Mouse (Mus musculus) urinary bladder, adult 2 months (tissue): ENCODE data around the gene Gorab. TPM values are rescaled to one million over a fixed set of nuclear protein-coding genes. Genes with fewer than 3 reads are reported as not detected.

ENCODE experiments used
- DNase-seq: peaks from one replicate; pipeline ENCODE4 v3.0.0; 2022; ENCODE audit warnings: low spot score
- polyA plus RNA-seq: library from polyadenylated mRNA; depleted of rRNA; stranded (reverse); fragments of >200 nt; gene quantifications from 2 replicates; pipeline ENCODE4 v1.2.3, GENCODE M21; 2012; rRNA removed

The Gorab gene
- 8.4 and 9.2 TPM in 2 replicates for polyA plus RNA-seq

DNA sequence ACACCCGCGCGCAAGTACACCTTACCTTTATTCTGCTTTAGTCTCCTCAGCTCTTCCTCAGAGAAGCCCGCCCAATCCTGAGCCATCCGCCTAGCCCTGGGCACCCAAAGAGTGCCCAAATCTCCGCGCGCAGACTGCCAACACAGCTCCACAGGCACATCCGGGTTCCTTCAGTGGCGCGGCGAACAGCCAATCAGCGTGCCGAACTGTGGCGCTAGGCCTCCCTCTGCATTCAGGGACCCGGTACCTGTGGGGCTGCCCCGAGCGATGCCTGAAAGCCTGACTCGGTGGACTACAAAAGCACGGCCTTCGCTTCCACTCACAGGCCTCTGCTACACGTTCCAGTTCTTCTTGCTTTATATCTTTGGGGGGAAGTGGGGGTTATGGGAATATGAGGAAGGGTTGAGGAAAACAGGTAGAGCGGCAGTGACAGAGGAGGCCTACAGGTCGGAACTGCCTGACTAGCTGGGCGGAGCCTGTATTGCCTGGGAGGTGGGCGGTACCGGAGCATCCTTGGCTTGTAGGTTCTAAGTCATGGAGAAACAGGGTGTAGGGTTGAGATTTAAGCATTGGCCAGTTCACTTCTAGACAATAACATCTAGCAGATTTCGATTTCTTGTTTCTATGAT, at the start of gene Gorab:
Gene Gorab, minus strand, starts transcription at position 172 of the 629 bp plus-strand sequence.
- DNase-seq, result peak; percentile 94

DNA sequence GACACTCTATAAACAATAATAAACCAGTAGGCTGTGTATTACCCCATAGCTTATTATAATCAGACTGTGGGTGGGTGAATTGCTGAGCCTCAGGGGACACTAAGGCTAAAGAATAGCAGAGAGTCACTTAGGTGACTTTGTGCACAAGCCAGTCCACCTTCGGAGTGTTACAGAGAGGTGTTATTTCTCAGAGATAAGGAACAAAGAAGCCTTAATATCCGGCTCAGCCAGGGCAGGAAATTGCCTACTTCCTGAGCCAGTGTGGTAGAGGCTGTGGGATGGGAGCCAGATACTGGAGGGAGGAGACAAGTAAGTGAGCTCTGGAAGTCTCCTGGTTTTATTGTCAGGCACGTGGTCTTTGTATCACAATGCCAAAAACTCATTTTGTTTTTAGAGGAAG, 40.4 kb upstream of the Gorab start:
- no peak for DNase-seq

DNA sequence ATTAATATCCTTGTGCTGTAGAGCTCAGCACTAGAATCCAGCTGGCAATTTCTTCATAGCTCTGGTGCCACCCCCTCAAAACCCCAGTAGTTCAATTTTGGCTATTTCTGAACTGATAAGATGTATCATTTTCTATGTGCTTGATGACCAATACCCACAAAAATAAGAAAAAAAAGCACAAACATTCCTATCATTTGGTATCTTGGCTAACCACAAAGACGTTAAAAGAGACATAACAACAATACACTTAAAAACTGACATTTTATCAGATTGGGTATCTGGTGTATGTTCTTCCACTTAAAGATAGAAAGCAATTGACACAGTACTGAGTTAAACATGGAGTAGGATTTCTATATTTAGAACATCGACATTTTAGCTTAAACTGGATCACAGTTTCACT, 35.5 kb upstream of the Gorab start:
- DNase-seq, result no peak

DNA sequence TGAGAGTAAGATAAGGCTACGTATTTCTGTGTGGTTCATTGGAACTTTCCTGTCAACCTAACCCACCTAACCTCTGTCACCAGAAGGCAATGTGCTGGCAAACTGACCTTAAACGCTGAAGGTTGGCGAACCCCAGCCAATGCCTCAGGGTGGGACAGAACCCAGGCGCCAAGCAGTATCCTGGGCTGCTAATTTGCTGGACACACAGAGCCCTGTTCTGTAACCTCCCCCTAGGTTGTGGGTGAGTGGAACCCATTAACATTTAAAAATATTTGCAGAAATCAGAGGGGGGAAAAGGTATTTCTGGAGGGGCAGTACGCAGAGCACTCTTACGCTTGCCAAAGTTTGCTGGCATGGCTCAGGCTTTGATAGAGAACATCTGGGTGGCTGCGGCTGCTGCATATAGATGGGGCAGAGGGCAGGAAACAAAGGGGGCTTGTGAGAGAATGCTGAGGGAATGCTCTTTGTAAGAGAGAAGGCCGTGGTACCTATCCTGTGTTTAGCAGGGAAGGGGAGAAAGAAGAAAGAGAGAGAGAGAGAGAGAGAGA, 20.1 kb upstream of the Gorab start:
- no peak for DNase-seq

DNA sequence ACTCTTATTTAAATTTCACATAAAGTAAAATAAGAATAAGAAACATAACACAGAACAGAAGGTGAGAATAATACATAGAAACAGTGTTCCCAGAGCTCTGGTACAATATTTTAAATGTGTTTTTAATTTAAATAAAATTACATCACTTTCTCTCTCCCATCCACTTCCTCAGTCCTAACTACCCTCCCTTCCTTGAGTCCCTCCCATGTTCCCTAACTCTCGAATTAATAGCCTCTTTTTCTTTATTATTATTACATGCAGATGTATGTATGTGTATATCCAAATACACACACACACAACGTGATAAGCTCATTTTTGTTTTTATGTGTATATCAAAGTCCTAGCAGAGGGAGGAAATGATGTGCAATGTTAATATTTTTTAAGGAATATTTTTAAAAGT, 13.7 kb upstream of the Gorab start:
- DNase-seq, result no peak

DNA sequence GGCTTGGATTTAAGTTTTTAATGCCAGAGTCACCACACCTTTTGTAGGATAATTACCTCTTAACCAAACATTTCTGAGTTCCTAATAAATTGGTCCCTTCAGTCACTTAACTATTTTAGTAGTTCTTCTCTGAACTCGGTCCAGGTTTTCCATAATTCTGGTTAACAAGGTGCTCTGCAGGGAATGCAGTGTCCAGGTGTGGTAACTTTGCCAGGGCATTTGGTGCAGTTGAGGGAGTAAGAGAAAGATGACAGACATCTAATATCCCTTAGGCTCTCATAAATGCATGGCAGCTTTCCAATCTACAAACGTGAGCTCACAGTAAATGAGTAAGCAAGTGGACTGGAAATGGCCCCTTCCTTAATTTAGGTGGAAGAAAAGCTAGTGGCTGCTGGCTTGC, 10.7 kb upstream of the Gorab start:
- no peak for DNase-seq

DNA sequence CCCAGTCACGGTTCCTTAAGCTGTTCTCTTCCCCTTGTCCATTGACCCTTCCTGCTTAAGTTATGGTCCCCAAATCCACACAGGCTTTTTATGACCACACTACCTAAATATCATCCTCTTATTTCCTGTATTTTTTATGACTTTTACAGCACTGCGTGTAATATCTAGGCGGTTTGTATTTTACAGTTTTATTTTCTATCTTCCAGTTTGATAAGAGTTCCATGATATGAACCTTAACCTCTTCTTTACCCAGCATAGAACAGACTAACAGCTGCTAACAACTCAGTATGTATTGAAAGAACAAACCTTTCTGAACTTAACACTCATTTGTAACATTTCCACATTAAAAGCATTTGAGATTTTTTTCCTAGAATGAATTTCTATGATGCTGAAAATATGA, 2.7 kb upstream of the Gorab start:
- no peak for DNase-seq

DNA sequence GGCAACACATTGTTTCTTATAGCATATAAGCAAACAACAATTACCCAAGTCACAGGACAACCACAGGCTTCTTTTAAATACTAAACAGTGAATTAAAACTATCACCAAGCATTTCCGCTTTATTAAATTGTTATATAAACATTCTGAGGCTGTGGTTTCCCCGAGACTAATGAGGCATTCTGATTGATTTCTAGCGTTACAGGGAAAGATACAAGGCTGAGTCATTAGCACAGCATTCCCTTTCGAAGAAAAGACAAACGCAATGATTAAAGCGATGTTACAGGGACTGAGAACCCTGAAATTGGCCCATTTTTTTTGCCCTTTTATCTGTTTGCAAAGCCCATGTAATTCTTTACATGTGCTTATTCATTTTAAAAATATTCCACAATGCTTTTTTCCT, 12.1 kb downstream of the Gorab start:
- DNase-seq, result no peak

DNA sequence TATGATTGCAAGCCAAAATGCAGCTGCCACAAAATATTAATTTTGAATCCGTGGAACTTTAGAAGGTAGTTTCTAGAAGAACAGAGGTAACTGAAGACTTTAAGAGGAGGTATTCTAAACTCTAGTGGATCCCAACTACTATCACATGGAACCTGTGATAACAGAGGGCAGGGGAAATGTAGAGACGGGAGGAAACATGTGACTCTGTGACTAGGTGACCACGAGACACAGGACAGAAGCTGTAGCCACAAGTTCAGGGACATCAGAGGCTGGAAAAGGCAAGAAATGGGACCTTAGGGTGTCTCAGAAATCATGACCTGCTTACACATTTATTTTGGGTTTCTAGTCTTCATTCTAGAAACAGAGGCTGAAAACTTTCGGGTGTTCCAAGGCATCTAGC, 13.4 kb downstream of the Gorab start:
- no peak for DNase-seq

DNA sequence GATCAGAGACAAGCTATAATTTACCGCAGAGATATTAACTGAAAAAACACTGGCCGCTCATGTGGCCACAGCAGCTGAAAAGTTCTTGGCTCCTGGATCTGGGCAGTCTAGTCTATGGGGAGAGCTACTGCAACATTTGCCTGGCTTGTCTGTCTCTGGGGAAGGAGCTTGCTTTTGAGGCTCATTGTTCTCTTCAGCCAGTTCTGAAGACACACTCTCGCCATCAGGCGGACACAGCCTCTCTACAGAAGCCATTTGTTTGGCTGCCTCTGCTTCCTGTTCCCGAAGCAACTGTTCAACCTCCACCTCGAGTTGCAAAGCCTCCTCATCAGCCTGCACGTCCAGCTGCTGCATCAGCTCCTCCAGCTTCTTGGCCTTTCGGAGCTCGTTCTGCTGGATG, 17.3 kb downstream of the Gorab start:
- no peak for DNase-seq

DNA sequence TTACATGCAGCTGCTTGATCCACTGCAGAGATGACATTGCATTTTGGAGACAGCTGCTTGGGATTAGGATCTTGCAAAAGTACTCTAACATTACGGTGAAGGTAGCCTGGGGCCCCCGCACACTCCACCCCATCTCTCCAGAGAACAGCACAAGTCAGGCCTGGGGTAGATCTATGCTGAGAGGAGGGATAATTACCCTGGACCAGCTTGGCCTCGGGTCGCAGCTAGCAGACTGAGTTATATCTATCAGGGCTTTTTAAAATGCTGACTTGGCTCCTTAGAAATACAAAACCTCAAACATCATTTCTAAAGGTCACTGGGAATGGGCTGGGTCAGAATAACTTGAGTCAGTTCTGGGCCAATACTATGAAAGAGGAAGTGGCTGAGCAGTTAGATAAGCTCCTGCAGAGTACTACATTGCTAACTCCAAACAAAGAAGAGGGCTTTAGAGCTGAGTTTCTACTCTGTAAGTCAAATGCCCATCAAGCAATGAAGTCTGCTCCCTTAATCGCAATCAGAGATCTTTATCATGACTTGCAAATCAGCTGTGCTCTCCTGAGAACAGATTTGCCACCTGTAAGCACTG, 19.9 kb downstream of the Gorab start:
- no peak for DNase-seq

DNA sequence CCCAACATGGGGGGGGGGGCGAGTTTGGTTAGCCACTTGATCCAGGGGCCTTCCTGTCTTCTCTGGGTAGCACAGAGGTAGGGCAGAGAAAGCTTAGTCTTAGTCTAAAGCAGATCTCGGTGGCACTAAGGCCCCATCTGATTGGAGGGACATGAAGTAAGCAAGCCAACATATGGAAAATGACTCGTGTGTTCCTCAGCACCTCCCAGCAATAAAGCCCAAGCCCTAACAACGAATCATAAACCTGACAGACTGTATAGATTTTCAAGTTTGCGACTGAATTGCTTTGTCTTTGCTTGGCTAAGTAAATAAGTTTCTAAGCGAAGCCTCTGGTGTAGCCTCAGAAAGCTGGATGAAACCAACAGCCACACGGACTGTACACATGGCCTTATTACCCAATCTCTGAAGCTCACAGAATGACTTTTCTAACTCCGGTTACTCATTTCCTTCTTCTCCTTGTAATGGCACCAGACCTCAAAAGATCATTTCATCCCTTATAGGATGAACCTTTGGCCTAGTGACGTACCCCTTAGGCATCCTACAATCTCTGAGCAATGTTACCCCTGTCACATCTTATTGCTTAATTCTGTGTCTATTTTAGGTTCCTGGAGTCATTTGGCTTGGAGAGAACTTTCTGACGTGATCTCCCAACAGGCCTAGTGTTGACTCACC, 21.3 kb downstream of the Gorab start:
- no peak for DNase-seq

DNA sequence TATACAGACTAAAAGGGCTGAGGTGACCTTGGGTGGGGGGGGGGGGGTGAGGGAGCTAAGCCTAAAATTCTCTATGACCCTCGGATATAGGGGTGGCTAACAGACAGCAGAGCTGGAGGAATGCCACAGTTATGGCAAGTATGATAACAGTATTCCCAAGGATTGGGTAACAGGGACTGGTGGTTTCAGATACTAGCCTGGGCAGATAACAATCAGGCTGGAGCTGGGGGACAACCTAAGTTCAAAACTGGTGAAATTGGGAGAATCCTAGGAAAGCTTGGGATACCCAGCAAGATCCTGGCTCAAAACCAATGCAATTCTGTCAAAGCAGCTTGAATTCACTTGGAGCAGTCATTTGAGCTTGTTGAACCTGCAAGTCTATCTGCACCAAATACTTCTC, 22.9 kb downstream of the Gorab start:
- no peak for DNase-seq

DNA sequence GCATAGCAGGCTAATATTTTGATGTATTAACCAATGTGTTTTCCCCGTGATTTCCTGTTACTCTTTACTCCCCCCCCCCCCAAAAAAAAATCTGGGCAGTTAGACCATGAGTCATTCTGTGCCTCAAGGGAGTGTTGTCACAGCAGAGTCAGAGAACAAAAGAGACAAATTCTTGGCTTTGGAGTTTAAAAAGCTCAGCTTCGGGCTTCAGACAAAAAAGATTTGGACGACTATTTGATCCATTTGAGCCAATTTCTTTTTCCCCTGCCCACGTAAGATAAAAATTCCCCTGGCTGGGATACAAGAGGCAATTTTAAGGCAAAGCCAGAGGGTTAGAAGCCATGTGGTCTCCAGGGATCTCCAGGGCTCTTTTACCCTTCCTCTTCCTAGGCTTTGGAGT, 23.4 kb downstream of the Gorab start:
- DNase-seq, result no peak

DNA sequence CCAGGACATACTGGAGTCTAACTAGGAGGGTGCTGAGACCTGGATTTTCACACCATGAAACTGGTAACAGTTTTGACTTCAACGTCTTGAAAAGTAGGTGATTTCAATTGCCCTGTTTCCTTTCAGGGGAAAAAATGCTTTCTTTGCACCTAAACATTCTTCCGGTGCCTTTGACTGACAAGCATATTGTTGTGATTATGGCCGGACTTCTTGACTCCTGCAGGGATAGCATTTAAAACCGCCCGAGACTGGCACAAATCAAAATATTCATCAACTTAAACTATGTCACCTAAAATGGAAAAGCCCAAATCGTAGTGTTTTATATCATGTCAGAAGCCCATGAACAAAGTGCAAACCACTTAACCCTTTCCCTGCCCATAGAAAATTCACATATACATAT, 25.5 kb downstream of the Gorab start:
- no peak for DNase-seq

DNA sequence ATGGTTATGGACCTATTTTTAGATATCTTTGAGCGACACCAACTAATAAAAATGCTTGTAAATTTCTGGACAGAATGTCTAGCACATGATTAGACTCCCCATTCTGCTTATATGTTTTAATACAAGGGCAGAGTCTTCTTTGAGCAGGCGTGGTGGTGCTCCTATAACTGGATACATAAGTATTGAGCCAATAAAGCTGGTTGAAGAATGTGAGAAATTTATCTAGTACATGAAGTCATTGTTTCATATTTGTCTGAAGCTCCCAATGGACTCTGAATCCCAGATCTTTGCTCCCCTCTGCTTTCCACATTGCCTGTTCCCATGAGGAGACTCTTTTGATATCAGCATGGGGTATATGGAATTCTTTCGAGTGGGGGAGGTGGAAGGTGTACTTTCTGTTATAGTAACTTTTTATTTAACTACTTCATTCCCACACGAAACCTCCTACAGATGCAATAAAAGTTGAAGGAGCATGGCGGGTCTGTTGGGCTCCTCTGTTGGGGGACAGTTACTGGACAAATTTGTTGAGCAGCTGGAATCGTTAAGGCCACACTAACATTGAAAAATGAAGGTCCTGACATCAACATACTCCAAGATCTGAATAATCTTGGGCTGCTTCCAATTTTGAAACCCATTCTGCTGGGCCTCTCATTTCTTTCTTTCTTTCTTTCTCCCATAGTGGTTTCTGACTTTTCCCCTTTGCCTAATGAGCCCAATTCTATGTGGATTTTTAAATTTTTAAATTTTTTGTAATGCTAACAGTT, 26.5 kb downstream of the Gorab start:
- DNase-seq, result no peak

DNA sequence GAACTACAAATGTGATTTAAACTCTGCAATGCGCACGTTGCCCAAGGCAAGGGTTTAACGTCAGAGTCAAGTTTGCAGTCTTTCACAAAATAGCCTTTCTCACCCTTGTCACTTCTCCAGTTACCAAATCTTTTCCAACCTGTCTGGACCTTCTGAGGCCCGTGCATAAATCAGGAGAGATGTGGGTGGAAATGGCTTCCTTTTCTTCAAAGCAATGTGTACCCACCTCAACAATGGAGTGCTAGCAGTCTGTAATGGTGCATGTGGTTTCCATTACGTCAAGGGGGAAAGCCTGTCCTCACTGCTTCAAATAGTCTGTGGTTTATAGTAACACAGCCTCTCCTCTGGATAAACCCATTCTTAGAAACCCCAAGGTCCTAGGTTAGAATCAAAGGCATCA, 29.0 kb downstream of the Gorab start:
- DNase-seq, result no peak

DNA sequence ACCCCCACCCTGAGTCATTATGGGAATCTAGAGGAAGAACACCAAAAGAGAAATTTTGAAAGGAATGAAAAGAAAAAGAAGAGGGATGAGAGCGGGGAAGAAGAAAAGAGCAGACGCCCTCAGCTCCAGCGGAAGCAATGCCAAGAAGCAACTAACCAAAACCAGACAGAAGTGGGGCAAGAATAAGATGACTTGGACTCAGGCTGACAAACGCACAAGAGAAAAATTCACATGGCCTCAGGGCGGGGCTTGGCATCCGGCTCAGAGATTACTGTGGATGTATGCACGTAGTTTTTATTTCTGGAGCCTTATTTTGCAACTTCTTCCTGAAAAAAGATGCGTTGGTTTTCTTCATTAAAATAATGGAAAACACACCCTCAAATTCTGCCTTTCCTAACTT, 41.3 kb downstream of the Gorab start:
- no peak for DNase-seq

DNA sequence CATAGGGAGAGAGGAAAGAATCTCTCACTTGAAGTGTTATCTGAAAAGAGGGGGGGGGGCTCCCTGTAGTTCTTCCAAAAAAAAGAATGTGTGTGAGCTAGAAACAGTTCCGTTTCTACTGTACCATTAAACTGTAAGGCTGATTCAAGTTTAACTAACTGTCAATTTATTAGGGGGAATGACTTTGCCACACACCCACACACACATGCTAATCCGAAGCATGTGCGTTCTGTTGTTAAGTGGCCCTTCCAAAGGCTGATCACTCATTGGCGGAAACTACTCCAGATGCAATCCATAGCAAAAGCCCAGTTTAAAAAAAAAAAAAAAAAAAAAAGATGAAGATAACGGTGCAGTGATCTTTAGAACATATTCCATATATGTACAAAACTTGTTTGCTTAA, 42.1 kb downstream of the Gorab start:
- DNase-seq, result no peak

DNA sequence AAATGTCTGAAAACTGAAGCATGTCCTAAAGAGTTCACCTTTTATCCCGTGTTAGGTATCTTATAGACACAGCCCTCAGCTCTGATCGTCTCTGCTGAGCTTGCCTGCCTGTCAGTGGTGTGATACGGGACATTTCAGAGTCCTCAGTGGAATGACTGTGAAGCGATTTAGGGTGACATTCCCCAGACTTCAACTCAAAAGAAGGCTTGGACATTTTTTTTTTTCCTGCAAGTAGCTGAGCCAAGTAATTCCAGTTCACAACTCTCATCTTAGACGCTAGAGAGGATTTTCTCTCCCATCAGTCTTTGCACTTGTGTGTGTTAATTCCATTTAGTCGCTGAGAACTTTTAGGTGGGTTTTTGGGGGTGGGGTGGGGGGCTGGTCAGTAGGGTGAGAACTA, 42.7 kb downstream of the Gorab start:
- DNase-seq, result no peak

DNA sequence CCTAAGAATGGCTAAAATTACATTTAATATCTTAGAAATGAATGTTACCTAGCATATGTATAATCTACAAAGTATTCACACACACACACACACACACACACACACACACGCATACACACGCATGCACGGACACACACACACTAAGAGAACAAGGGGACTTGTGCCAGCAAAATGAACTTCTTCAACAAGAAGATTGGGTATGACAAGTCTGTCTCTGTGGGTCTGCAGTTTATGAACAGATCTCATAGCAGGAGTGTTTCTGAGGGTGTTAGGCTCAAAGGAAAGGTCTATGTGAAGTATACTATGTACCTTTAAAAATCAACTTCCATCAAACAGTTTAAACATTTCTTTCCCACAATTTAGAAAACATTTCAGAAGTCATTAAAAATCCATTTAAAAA, 43.9 kb downstream of the Gorab start:
- DNase-seq, result no peak

DNA sequence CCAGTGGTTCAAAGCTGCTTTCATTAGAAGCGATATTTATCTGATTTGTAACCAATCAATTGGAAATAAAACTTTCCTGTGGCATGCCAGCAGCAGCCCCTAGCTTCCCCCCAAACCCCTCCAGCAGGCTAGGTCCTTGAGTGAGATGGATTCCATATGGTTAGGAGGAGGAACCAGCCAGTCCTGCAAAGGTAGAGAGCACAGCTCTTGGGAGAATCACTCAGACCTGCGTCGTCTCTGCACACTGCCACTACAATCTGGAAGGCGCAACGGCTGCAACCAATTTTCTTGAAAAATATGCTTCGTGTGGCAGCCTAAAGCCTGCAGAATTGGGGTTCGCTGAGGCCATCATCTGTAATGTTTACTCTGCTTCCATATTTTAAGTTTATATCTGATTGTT, 45.3 kb downstream of the Gorab start:
- no peak for DNase-seq

DNA sequence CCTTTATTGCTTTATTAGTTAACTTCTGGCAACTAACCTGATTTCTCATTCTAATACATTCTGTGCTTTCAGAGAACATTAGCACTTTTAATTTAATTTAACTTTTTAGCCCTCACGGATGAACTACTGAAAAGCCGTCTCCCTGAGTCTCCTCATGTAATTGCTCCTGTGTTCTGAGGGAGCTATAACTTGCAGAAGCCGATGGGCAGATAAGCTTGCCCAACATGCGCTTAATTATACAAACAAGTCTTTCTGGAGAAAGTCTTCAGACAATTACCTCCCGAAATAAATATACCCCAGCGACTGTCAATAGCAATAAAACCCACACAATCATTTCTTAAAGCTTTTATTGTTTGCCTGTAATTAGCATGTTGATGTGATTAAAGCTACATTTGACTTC, 45.7 kb downstream of the Gorab start:
- no peak for DNase-seq
